Mouse (Mus musculus) liver, embryonic 13.5 days (tissue): ENCODE results near the gene Ndufs3. TPM values are rescaled to one million over a fixed set of nuclear protein-coding genes. Genes with fewer than 3 reads are reported as not detected.

Experiments used
- ATAC-seq: fragments of 200-750 bp; cut with Nextera tagmentation; 2 replicates; pipeline ENCODE4 v1.8.0; 2017; ENCODE audit warnings: low read depth, mild to moderate bottlenecking, moderate number of reproducible peaks, moderate library complexity
- DNase-seq: peaks from one replicate; pipeline ENCODE4 v3.0.0; 2022
- H3K27ac ChIP-seq: fragments of 300-500 bp; sonication (generic); 2 replicates; pipeline ENCODE4 v1.5.1; 2015; ENCODE audit warnings: moderate library complexity, mild to moderate bottlenecking, inconsistent platforms
- H3K27me3 ChIP-seq: fragments of 300-500 bp; sonication (generic); 2 replicates; pipeline ENCODE4 v1.6.1; 2015; ENCODE audit warnings: mild to moderate bottlenecking, inconsistent platforms
- H3K36me3 ChIP-seq: fragments of 300-500 bp; sonication (generic); 2 replicates; pipeline ENCODE4 v1.6.1; 2015; ENCODE audit warnings: mild to moderate bottlenecking, inconsistent platforms
- H3K4me1 ChIP-seq: fragments of 300-500 bp; sonication (generic); replicated peaks from 2 replicates; pipeline ENCODE4 v1.6.1; 2015; ENCODE audit warnings: inconsistent platforms
- H3K4me2 ChIP-seq: fragments of 300-500 bp; sonication (generic); 2 replicates; pipeline ENCODE4 v1.6.1; 2015; ENCODE audit warnings: inconsistent platforms, mild to moderate bottlenecking, moderate library complexity
- H3K4me3 ChIP-seq: fragments of 300-500 bp; sonication (generic); replicated peaks from 2 replicates; pipeline ENCODE4 v1.5.1; 2015; ENCODE audit warnings: mild to moderate bottlenecking, inconsistent platforms
- H3K9ac ChIP-seq: fragments of 300-500 bp; sonication (generic); 2 replicates; pipeline ENCODE4 v1.6.1; 2015; ENCODE audit warnings: mild to moderate bottlenecking, inconsistent platforms
- H3K9me3 ChIP-seq: fragments of 300-500 bp; sonication (generic); replicated peaks from 2 replicates; pipeline ENCODE4 v1.6.1; 2016; ENCODE audit warnings: inconsistent platforms
- WGBS: fragments of 180-500 bp; shearing (Covaris S2); methylation state at CpG from one replicate; pipeline ENCODE4 v1.1.7; 2015; ENCODE audit not compliant: insufficient replicate concordance; 5-methylcytosine and 5-hydroxymethylcytosine counted together
- polyA plus RNA-seq: library from polyadenylated mRNA; unstranded; fragments of >200 nt; fragmentation: Nextera tagmentation; extraction: Ambion mirVana; gene quantifications from 2 replicates; pipeline ENCODE4 v1.2.1, GENCODE M21; 2015

Ndufs3 gene
- polyA plus RNA-seq: 156 and 162 TPM in 2 replicates

- peak within 1 kb of the TSS; percentile 79 for H3K4me2 ChIP-seq
- no peaks in the 10 kb centered on the region for H3K27me3 ChIP-seq
- under 1% methylated on average over 43 of the region's 43 CpGs for WGBS
- peaks cover 61% of the 10 kb centered on the region for H3K36me3 ChIP-seq
- DNase-seq (peak; percentile 83), ATAC-seq (peak; percentile 91)
- H3K4me3 ChIP-seq: peak within 1 kb of the TSS; percentile 74
- H3K27ac ChIP-seq: peak within 1 kb of the TSS; percentile 83
- H3K9ac ChIP-seq: peak within 1 kb of the TSS; percentile 88
- H3K9me3 ChIP-seq: no peaks in the 10 kb centered on the region
- peaks cover 44% of the 10 kb centered on the region for H3K4me1 ChIP-seq
These were observed at the start of gene Ndufs3, which contains the start of gene Kbtbd4 for GRCm38 (mm10) chr2:90904076-90904855. Ndufs3 (minus strand) TSS chr2:90904827. Kbtbd4 (plus strand) TSS chr2:90904740.

- no peak for ATAC-seq
- Histone ChIP-seq H3K27ac (no peak overlapping the region), H3K4me1 (peaks cover 61% of the 10 kb centered on the region), H3K27me3 (no peaks in the 10 kb centered on the region), H3K4me3 (no peak overlapping the region), H3K9ac (no peak overlapping the region), H3K36me3 (peaks cover 22% of the 10 kb centered on the region), H3K9me3 (no peaks in the 10 kb centered on the region), H3K4me2 (no peak overlapping the region)
- WGBS: 82% methylated on average over 3 of the region's 3 CpGs
- no peak for DNase-seq
These were observed 48.8 kb upstream of the Ndufs3 start for GRCm38 (mm10) chr2:90953461-90953860.

- no peaks in the 10 kb centered on the region for H3K9me3 ChIP-seq
- H3K4me2 ChIP-seq: no peak overlapping the region
- H3K4me3 ChIP-seq: no peak overlapping the region
- peaks cover 19% of the 10 kb centered on the region; the same call in 1 of the 2 replicates for H3K36me3 ChIP-seq
- H3K27me3 ChIP-seq: no peaks in the 10 kb centered on the region
- ATAC-seq (peak; percentile 54), DNase-seq (no peak)
- no peak overlapping the region for H3K27ac ChIP-seq
- H3K9ac ChIP-seq: no peak overlapping the region
- peaks cover 66% of the 10 kb centered on the region for H3K4me1 ChIP-seq
These were observed 46.1 kb upstream of the Ndufs3 start for GRCm38 (mm10) chr2:90950582-90951194.

- ATAC-seq (peak; percentile 5; the same call in 1 of the 2 replicates), DNase-seq (no peak)
- Histone ChIP-seq H3K9me3 (no peaks in the 10 kb centered on the region), H3K4me3 (no peak overlapping the region), H3K4me2 (no peak overlapping the region), H3K4me1 (peaks cover 67% of the 10 kb centered on the region), H3K27me3 (no peaks in the 10 kb centered on the region), H3K27ac (no peak overlapping the region), H3K9ac (no peak overlapping the region), H3K36me3 (peaks cover 18% of the 10 kb centered on the region; the same call in 1 of the 2 replicates)
- 73% methylated on average over 5 of the region's 5 CpGs for WGBS
These were observed 45.5 kb upstream of the Ndufs3 start for GRCm38 (mm10) chr2:90950149-90950548.

GRCm38 (mm10) chr2:90941744-90942143 lies 37.1 kb upstream of the Ndufs3 start:
- Histone ChIP-seq H3K4me1 (peaks cover 64% of the 10 kb centered on the region), H3K9me3 (no peaks in the 10 kb centered on the region), H3K4me2 (peak overlapping the region; percentile 84), H3K36me3 (no peaks in the 10 kb centered on the region), H3K9ac (peak overlapping the region; percentile 97), H3K27ac (no peak overlapping the region), H3K27me3 (no peaks in the 10 kb centered on the region), H3K4me3 (peak overlapping the region; percentile 96)
- DNase-seq (no peak), ATAC-seq (no peak)
- WGBS: 61% methylated on average over 2 of the region's 2 CpGs

GRCm38 (mm10) chr2:90940233-90941229 lies 35.9 kb upstream of the Ndufs3 start, which contains the start of gene Celf1:
Celf1 (plus strand) TSS chr2:90940382.
- H3K27ac ChIP-seq: peak within 1 kb of the TSS; percentile 94
- DNase-seq (peak; percentile 78), ATAC-seq (peak; percentile 94)
- peaks cover 52% of the 10 kb centered on the region for H3K4me1 ChIP-seq
- H3K4me3 ChIP-seq: peak within 1 kb of the TSS; percentile 96
- no peaks in the 10 kb centered on the region for H3K36me3 ChIP-seq
- no peaks in the 10 kb centered on the region for H3K9me3 ChIP-seq
- H3K9ac ChIP-seq: peak within 1 kb of the TSS; percentile 97
- peak within 1 kb of the TSS; percentile 84 for H3K4me2 ChIP-seq
- under 1% methylated on average over 108 of the region's 113 CpGs for WGBS
- H3K27me3 ChIP-seq: no peaks in the 10 kb centered on the region

GRCm38 (mm10) chr2:90939750-90940149 lies 35.1 kb upstream of the Ndufs3 start:
- ATAC-seq (no peak), DNase-seq (no peak)
- Histone ChIP-seq H3K36me3 (no peaks in the 10 kb centered on the region), H3K27ac (0 out of 2 replicates have a peak overlapping the region, but pooled peaks have one; percentile 12), H3K4me2 (peak overlapping the region; percentile 84), H3K9ac (peak overlapping the region; percentile 97), H3K4me3 (peak overlapping the region; percentile 96), H3K27me3 (no peaks in the 10 kb centered on the region), H3K9me3 (no peaks in the 10 kb centered on the region), H3K4me1 (peaks cover 44% of the 10 kb centered on the region)
- WGBS: 42% methylated on average over 8 of the region's 8 CpGs

- Histone ChIP-seq H3K36me3 (no peaks in the 10 kb centered on the region), H3K27me3 (no peaks in the 10 kb centered on the region), H3K4me1 (peaks cover 30% of the 10 kb centered on the region), H3K27ac (no peak overlapping the region), H3K9ac (no peak overlapping the region), H3K4me3 (no peak overlapping the region), H3K4me2 (no peak overlapping the region), H3K9me3 (no peaks in the 10 kb centered on the region)
- no peak for ATAC-seq
- DNase-seq: no peak
- 60% methylated on average over 3 of the region's 3 CpGs for WGBS
These were observed 33.7 kb upstream of the Ndufs3 start for GRCm38 (mm10) chr2:90938362-90938761.

- ATAC-seq: 0 out of 2 replicates have a peak, but pooled peaks have one; percentile 21
These were observed 27.6 kb upstream of the Ndufs3 start for GRCm38 (mm10) chr2:90932273-90932672.

GRCm38 (mm10) chr2:90931829-90932228 lies 27.2 kb upstream of the Ndufs3 start:
- no peak overlapping the region for H3K4me3 ChIP-seq
- H3K36me3 ChIP-seq: no peaks in the 10 kb centered on the region
- peak; percentile 84 for ATAC-seq
- 55% methylated on average over 8 of the region's 8 CpGs for WGBS
- no peaks in the 10 kb centered on the region for H3K9me3 ChIP-seq
- H3K27me3 ChIP-seq: peaks cover 14% of the 10 kb centered on the region; the same call in 1 of the 2 replicates
- H3K27ac ChIP-seq: peak overlapping the region; percentile 49
- peak overlapping the region; percentile 29; the same call in 1 of the 2 replicates for H3K4me2 ChIP-seq
- H3K4me1 ChIP-seq: no peaks in the 10 kb centered on the region
- no peak overlapping the region for H3K9ac ChIP-seq
- no peak for DNase-seq

More at GRCm38 (mm10) chr2:90932273-90932672, 27.6 kb upstream of the Ndufs3 start:
- Histone ChIP-seq H3K4me3 (no peak overlapping the region), H3K4me1 (no peaks in the 10 kb centered on the region), H3K4me2 (peak overlapping the region; percentile 29; the same call in 1 of the 2 replicates), H3K27ac (peak overlapping the region; percentile 29; the same call in 1 of the 2 replicates), H3K9ac (no peak overlapping the region), H3K9me3 (no peaks in the 10 kb centered on the region), H3K36me3 (no peaks in the 10 kb centered on the region), H3K27me3 (peaks cover 14% of the 10 kb centered on the region; the same call in 1 of the 2 replicates)
- WGBS: 36% methylated on average over 2 of the region's 2 CpGs
- DNase-seq: no peak
